Mouse (Mus musculus) megakaryocyte, adult 5-6 weeks (primary cell): ENCODE results near the gene Cpsf7. TPM values are rescaled to one million over a fixed set of nuclear protein-coding genes. Genes with fewer than 3 reads are reported as not detected.

Experiments
- total RNA-seq, 2 experiments: library from RNA; stranded (forward) in 1 of 2; stranded (reverse) in 1 of 2; fragments of 153-499, 151-499 nt in 1 of 2; fragments of 221-1000, 200-1000 nt in 1 of 2; gene quantifications; 2 replicates each; pipeline versions ENCODE4 v1.2.3 to v1.2.4; 2015 to 2017

The Cpsf7 gene
- total RNA-seq, 2 experiments from 2014 or later, result 35.9 to 57.1 TPM

Other genes with a start within 250 kb of the Cpsf7 start
- not detected in 2 replicates for gene Dagla, start 220.4 kb upstream of the Cpsf7 start, total RNA-seq (2015)
- not detected in 2 replicates for gene Dagla, start 220.4 kb upstream of the Cpsf7 start, total RNA-seq (2017)
- gene Syt7, start 136.2 kb upstream of the Cpsf7 start, total RNA-seq (2015), result not detected in 2 replicates
- gene Syt7, start 136.2 kb upstream of the Cpsf7 start, total RNA-seq (2017), result not detected in 2 replicates
- gene Lrrc10b, start 67.8 kb upstream of the Cpsf7 start, total RNA-seq (2015), result not detected in 2 replicates
- gene Lrrc10b, start 67.8 kb upstream of the Cpsf7 start, total RNA-seq (2017), result not detected in 2 replicates
- gene Ppp1r32, start 42.3 kb upstream of the Cpsf7 start, total RNA-seq (2015), result 0.29 TPM in 1 of 2 replicates, not detected in the other
- 0.37 TPM in 1 of 2 replicates, not detected in the other for gene Ppp1r32, start 42.3 kb upstream of the Cpsf7 start, total RNA-seq (2017)
- gene Sdhaf2, start 876 bp downstream of the Cpsf7 start, total RNA-seq (2015), result 46.9 and 51.5 TPM in 2 replicates
- gene Sdhaf2, start 876 bp downstream of the Cpsf7 start, total RNA-seq (2017), result 54.6 and 55.9 TPM in 2 replicates
- 19.1 and 27.3 TPM in 2 replicates for gene Tmem216, start 31.0 kb downstream of the Cpsf7 start, total RNA-seq (2015)
- 16.5 and 18.7 TPM in 2 replicates for gene Tmem216, start 31.0 kb downstream of the Cpsf7 start, total RNA-seq (2017)
- gene Cyb561a3, start 51.9 kb downstream of the Cpsf7 start, total RNA-seq (2015), result 37.2 and 38.8 TPM in 2 replicates
- gene Cyb561a3, start 51.9 kb downstream of the Cpsf7 start, total RNA-seq (2017), result 36.1 and 38.3 TPM in 2 replicates
- 14.1 and 16.7 TPM in 2 replicates for gene Tmem138, start 52.1 kb downstream of the Cpsf7 start, total RNA-seq (2015)
- 2.1 and 4.0 TPM in 2 replicates for gene Tmem138, start 52.1 kb downstream of the Cpsf7 start, total RNA-seq (2017)
- 45.1 and 49.1 TPM in 2 replicates for gene Ddb1, start 80.1 kb downstream of the Cpsf7 start, total RNA-seq (2015)
- gene Ddb1, start 80.1 kb downstream of the Cpsf7 start, total RNA-seq (2017), result 156 and 175 TPM in 2 replicates
- 4.8 and 5.6 TPM in 2 replicates for gene Tkfc, start 80.4 kb downstream of the Cpsf7 start, total RNA-seq (2015)
- gene Tkfc, start 80.4 kb downstream of the Cpsf7 start, total RNA-seq (2017), result 2.2 and 3.7 TPM in 2 replicates
- 0.23 TPM in 1 of 2 replicates, not detected in the other for gene Vwce, start 108.9 kb downstream of the Cpsf7 start, total RNA-seq (2015)
- gene Vwce, start 108.9 kb downstream of the Cpsf7 start, total RNA-seq (2017), result not detected in 2 replicates
- gene Pga5, start 152.8 kb downstream of the Cpsf7 start, total RNA-seq (2015), result not detected in 2 replicates
- 0.20 TPM in 1 of 2 replicates, not detected in the other for gene Pga5, start 152.8 kb downstream of the Cpsf7 start, total RNA-seq (2017)
- 21.9 and 22.5 TPM in 2 replicates for gene Vps37c, start 163.5 kb downstream of the Cpsf7 start, total RNA-seq (2015)
- 15.2 and 17.8 TPM in 2 replicates for gene Vps37c, start 163.5 kb downstream of the Cpsf7 start, total RNA-seq (2017)
- 0.78 and 1.5 TPM in 2 replicates for gene Cd5, start 213.7 kb downstream of the Cpsf7 start, total RNA-seq (2015)
- gene Cd5, start 213.7 kb downstream of the Cpsf7 start, total RNA-seq (2017), result 0.57 and 0.59 TPM in 2 replicates